Mouse (Mus musculus): ENCODE measurements around the gene Mpp3. TPM values are rescaled to one million over a fixed set of nuclear protein-coding genes. Genes with fewer than 3 reads are reported as not detected.

Gene Mpp3
- polyA plus RNA-seq (2015; fragmentation: Nextera tagmentation; extraction: Ambion mirVana) = 0.28 and 0.76 TPM in 2 replicates

- WGBS (ENCODE audit: insufficient replicate concordance) = 63% methylated on average over 6 of the region's 6 CpGs
- Histone ChIP-seq H3K27ac (ENCODE audit: low read length) (no peak within 1 kb of the TSS), H3K4me2 (ENCODE audit: low read depth, low read length) (peak within 1 kb of the TSS; percentile 78), H3K4me1 (ENCODE audit: control insufficient read depth, low read depth, low read length) (peaks cover 6% of the 10 kb centered on the region), H3K4me3 (ENCODE audit: low read depth, low read length) (no peak within 1 kb of the TSS; the same call in 1 of the 2 replicates), H3K9me3 (replicated peaks; ENCODE audit: control insufficient read depth, low read length) (no peaks in the 10 kb centered on the region), H3K36me3 (ENCODE audit: control insufficient read depth, insufficient read depth) (no peaks in the 10 kb centered on the region), H3K9ac (ENCODE audit: low read depth, low read length) (no peak within 1 kb of the TSS), H3K27me3 (ENCODE audit: control insufficient read depth, insufficient read depth, low read depth, low read length) (peaks cover 38% of the 10 kb centered on the region)
- ATAC-seq (ENCODE audit: low read depth) = no peak
Measured at GRCm38 (mm10) chr11:102028087-102028816, at the start of gene Mpp3. TSS of gene Mpp3 (minus strand) at chr11:102028461.

DNA sequence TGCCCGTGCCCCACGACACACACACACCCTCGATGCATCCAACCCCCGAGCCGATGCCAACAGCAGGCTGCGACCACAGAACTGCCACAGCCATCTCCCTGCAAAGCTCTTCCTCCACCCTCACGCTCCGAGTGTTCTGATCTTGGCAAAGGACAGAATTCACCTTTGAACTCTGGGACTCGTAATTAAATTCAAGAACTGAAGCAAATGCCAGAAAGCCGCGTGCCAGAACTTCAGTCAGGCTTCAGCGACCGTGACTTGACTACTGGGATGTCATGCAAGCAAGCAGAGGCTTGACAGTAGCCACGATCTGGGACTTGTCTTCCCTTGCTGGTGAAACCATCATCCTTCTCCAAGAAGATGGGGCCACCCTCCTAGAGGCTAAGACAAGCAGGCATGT, 45.5 kb upstream of the Mpp3 start:
- Histone ChIP-seq H3K36me3 (ENCODE audit: control insufficient read depth, insufficient read depth) (no peaks in the 10 kb centered on the region), H3K9me3 (replicated peaks; ENCODE audit: control insufficient read depth, low read length) (no peaks in the 10 kb centered on the region), H3K4me1 (ENCODE audit: control insufficient read depth, low read depth, low read length) (no peaks in the 10 kb centered on the region), H3K27ac (ENCODE audit: low read length) (no peak overlapping the region), H3K4me2 (ENCODE audit: low read depth, low read length) (no peak overlapping the region), H3K27me3 (ENCODE audit: control insufficient read depth, insufficient read depth, low read depth, low read length) (peaks cover 6% of the 10 kb centered on the region), H3K9ac (ENCODE audit: low read depth, low read length) (no peak overlapping the region), H3K4me3 (ENCODE audit: low read depth, low read length) (no peak overlapping the region)
- no peak for ATAC-seq (ENCODE audit: low read depth)
- WGBS (ENCODE audit: insufficient replicate concordance) = 88% methylated on average over 14 of the region's 14 CpGs

- ATAC-seq (ENCODE audit: low read depth) = no peak
- Histone ChIP-seq H3K27me3 (ENCODE audit: control insufficient read depth, insufficient read depth, low read depth, low read length) (peaks cover 6% of the 10 kb centered on the region), H3K27ac (ENCODE audit: low read length) (no peak overlapping the region), H3K9ac (ENCODE audit: low read depth, low read length) (no peak overlapping the region), H3K9me3 (replicated peaks; ENCODE audit: control insufficient read depth, low read length) (no peaks in the 10 kb centered on the region), H3K4me2 (ENCODE audit: low read depth, low read length) (no peak overlapping the region), H3K4me3 (ENCODE audit: low read depth, low read length) (no peak overlapping the region), H3K4me1 (ENCODE audit: control insufficient read depth, low read depth, low read length) (no peaks in the 10 kb centered on the region), H3K36me3 (ENCODE audit: control insufficient read depth, insufficient read depth) (no peaks in the 10 kb centered on the region)
- WGBS (ENCODE audit: insufficient replicate concordance) = 29% methylated on average over 5 of the region's 5 CpGs
Measured at GRCm38 (mm10) chr11:102072729-102073128, 44.5 kb upstream of the Mpp3 start.

GRCm38 (mm10) chr11:102070426-102070825, 42.2 kb upstream of the Mpp3 start:
- Histone ChIP-seq H3K4me2 (ENCODE audit: low read depth, low read length) (no peak overlapping the region), H3K4me1 (ENCODE audit: control insufficient read depth, low read depth, low read length) (no peaks in the 10 kb centered on the region), H3K9me3 (replicated peaks; ENCODE audit: control insufficient read depth, low read length) (no peaks in the 10 kb centered on the region), H3K27me3 (ENCODE audit: control insufficient read depth, insufficient read depth, low read depth, low read length) (peaks cover 6% of the 10 kb centered on the region), H3K9ac (ENCODE audit: low read depth, low read length) (no peak overlapping the region), H3K27ac (ENCODE audit: low read length) (no peak overlapping the region), H3K36me3 (ENCODE audit: control insufficient read depth, insufficient read depth) (no peaks in the 10 kb centered on the region), H3K4me3 (ENCODE audit: low read depth, low read length) (no peak overlapping the region)
- WGBS (ENCODE audit: insufficient replicate concordance) = 26% methylated on average over 13 of the region's 13 CpGs
- ATAC-seq (ENCODE audit: low read depth) = no peak

DNA sequence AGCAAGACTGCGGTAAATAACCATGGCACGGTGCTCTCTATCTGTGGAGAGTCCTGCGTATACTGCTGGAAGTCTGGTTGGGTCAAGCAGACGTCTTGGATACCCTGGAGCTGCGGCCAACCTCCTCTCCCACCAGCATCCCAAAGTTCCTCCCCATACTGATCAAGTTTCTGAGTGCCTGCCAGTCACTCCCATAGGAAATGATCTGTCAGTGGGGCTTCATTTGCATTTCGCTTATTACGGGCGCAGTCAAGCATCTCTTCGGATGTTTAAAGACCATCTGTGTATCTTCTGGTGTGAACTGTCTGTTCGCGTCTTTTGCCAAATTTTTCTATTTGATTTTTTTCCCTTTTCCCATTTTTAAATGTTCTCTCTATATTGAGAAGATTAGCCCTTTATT, 41.4 kb upstream of the Mpp3 start:
- no peaks in the 10 kb centered on the region for H3K36me3 ChIP-seq (ENCODE audit: control insufficient read depth, insufficient read depth)

DNA sequence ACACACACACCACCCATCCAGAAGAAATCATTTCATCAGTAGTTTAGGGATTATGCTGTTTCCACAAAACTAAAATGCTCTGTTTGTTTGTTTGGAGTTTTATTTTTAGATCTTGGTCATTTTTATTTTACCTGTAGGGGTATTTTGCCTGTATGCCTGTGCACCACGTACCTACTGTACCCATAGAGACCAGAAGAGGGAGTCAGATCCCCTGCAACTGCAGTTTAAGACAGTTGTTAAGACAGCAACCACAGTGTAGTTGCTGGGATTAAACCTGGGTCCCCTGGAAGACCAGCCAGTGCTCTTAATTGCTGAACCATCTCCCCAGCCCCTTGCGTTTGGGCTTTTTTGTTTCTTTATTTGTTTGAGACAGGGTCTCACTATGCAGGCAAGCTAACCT, 40.7 kb upstream of the Mpp3 start:
- no peak overlapping the region for H3K27ac ChIP-seq (ENCODE audit: low read length)
- WGBS (ENCODE audit: insufficient replicate concordance) = 40% methylated on average over 2 of the region's 2 CpGs
- H3K36me3 ChIP-seq (ENCODE audit: control insufficient read depth, insufficient read depth) = no peaks in the 10 kb centered on the region; the same call in 1 of the 2 replicates
- H3K4me1 ChIP-seq (ENCODE audit: control insufficient read depth, low read depth, low read length) = no peaks in the 10 kb centered on the region
- peaks cover 6% of the 10 kb centered on the region for H3K27me3 ChIP-seq (ENCODE audit: control insufficient read depth, insufficient read depth, low read depth, low read length)
- no peak overlapping the region for H3K4me2 ChIP-seq (ENCODE audit: low read depth, low read length)
- no peak overlapping the region for H3K4me3 ChIP-seq (ENCODE audit: low read depth, low read length)
- peak; percentile 50; the same call in 1 of the 2 replicates for ATAC-seq (ENCODE audit: low read depth)
- no peaks in the 10 kb centered on the region for H3K9me3 ChIP-seq (replicated peaks; ENCODE audit: control insufficient read depth, low read length)
- no peak overlapping the region for H3K9ac ChIP-seq (ENCODE audit: low read depth, low read length)

More for the DNA sequence above, 41.4 kb upstream of the Mpp3 start:
- H3K4me2 ChIP-seq (ENCODE audit: low read depth, low read length) = no peak overlapping the region
- 60% methylated on average over 11 of the region's 11 CpGs for WGBS (ENCODE audit: insufficient replicate concordance)
- H3K9me3 ChIP-seq (replicated peaks; ENCODE audit: control insufficient read depth, low read length) = no peaks in the 10 kb centered on the region
- no peaks in the 10 kb centered on the region for H3K4me1 ChIP-seq (ENCODE audit: control insufficient read depth, low read depth, low read length)
- ATAC-seq (ENCODE audit: low read depth) = no peak
- no peak overlapping the region for H3K9ac ChIP-seq (ENCODE audit: low read depth, low read length)
- H3K4me3 ChIP-seq (ENCODE audit: low read depth, low read length) = no peak overlapping the region
- H3K27me3 ChIP-seq (ENCODE audit: control insufficient read depth, insufficient read depth, low read depth, low read length) = peaks cover 6% of the 10 kb centered on the region
- H3K27ac ChIP-seq (ENCODE audit: low read length) = no peak overlapping the region

GRCm38 (mm10) chr11:102063076-102063475, 34.8 kb upstream of the Mpp3 start:
- H3K4me2 ChIP-seq (ENCODE audit: low read depth, low read length) = no peak overlapping the region
- H3K27ac ChIP-seq (ENCODE audit: low read length) = no peak overlapping the region
- 64% methylated on average over 13 of the region's 13 CpGs for WGBS (ENCODE audit: insufficient replicate concordance)
- peaks cover 6% of the 10 kb centered on the region for H3K27me3 ChIP-seq (ENCODE audit: control insufficient read depth, insufficient read depth, low read depth, low read length)
- no peak overlapping the region for H3K4me3 ChIP-seq (ENCODE audit: low read depth, low read length)
- H3K9ac ChIP-seq (ENCODE audit: low read depth, low read length) = no peak overlapping the region
- H3K9me3 ChIP-seq (replicated peaks; ENCODE audit: control insufficient read depth, low read length) = no peaks in the 10 kb centered on the region
- ATAC-seq (ENCODE audit: low read depth) = no peak
- peaks cover 10% of the 10 kb centered on the region for H3K4me1 ChIP-seq (ENCODE audit: control insufficient read depth, low read depth, low read length)
- H3K36me3 ChIP-seq (ENCODE audit: control insufficient read depth, insufficient read depth) = no peaks in the 10 kb centered on the region; the same call in 1 of the 2 replicates

GRCm38 (mm10) chr11:102061941-102062473, 33.7 kb upstream of the Mpp3 start:
- H3K36me3 ChIP-seq (ENCODE audit: control insufficient read depth, insufficient read depth) = no peaks in the 10 kb centered on the region; the same call in 1 of the 2 replicates
- H3K27ac ChIP-seq (ENCODE audit: low read length) = no peak overlapping the region
- H3K9ac ChIP-seq (ENCODE audit: low read depth, low read length) = no peak overlapping the region
- no peak overlapping the region for H3K4me2 ChIP-seq (ENCODE audit: low read depth, low read length)
- no peak overlapping the region for H3K4me3 ChIP-seq (ENCODE audit: low read depth, low read length)
- peaks cover 10% of the 10 kb centered on the region for H3K4me1 ChIP-seq (ENCODE audit: control insufficient read depth, low read depth, low read length)
- no peaks in the 10 kb centered on the region for H3K9me3 ChIP-seq (replicated peaks; ENCODE audit: control insufficient read depth, low read length)
- 35% methylated on average over 16 of the region's 16 CpGs for WGBS (ENCODE audit: insufficient replicate concordance)
- peaks cover 6% of the 10 kb centered on the region for H3K27me3 ChIP-seq (ENCODE audit: control insufficient read depth, insufficient read depth, low read depth, low read length)
- no peak for ATAC-seq (ENCODE audit: low read depth)

- Histone ChIP-seq H3K9ac (ENCODE audit: low read depth, low read length) (no peak overlapping the region), H3K27me3 (ENCODE audit: control insufficient read depth, insufficient read depth, low read depth, low read length) (peaks cover 6% of the 10 kb centered on the region), H3K27ac (ENCODE audit: low read length) (no peak overlapping the region), H3K36me3 (ENCODE audit: control insufficient read depth, insufficient read depth) (no peaks in the 10 kb centered on the region; the same call in 1 of the 2 replicates), H3K4me3 (ENCODE audit: low read depth, low read length) (peak overlapping the region; percentile 20), H3K4me2 (ENCODE audit: low read depth, low read length) (peak overlapping the region; percentile 42), H3K9me3 (replicated peaks; ENCODE audit: control insufficient read depth, low read length) (no peaks in the 10 kb centered on the region), H3K4me1 (ENCODE audit: control insufficient read depth, low read depth, low read length) (peaks cover 10% of the 10 kb centered on the region)
- peak; percentile 59 for ATAC-seq (ENCODE audit: low read depth)
- WGBS (ENCODE audit: insufficient replicate concordance) = 6% methylated on average over 23 of the region's 23 CpGs
Measured at GRCm38 (mm10) chr11:102061236-102061940, 33.1 kb upstream of the Mpp3 start.

All from liver, embryonic 16.5 days (tissue).